Comparison of ENCODE assay signal across 9 mouse cellular contexts in genomic region chr2:117412045-117412606, GRCm38 (mm10).
DNase-seq lines count a peak whose midpoint lies in the region; ATAC-seq and TF ChIP-seq lines count a peak whose summit lies in the region.
"Had no signal": no experiment of that assay in that cellular context is flagged by ENCODE, and none has a peak within 500 bp of the region (broad histone marks: within the 10 kb centered on the region; RNA-seq: fewer than 3 reads in every experiment).

No protein-coding gene starts in this region.

- TF ChIP-seq CTCF in thymus, adult 2 months (IDR thresholded peaks at IDR 0.05; ENCODE audit: borderline replicate concordance, control insufficient read depth, extremely low read depth, insufficient read depth, low read length, poor library complexity) = no peak

- no peaks in the 10 kb centered on the region for H3K4me1 ChIP-seq in embryonic facial prominence, embryonic 14.5 days (ENCODE audit: control insufficient read depth, insufficient read depth, low read length)
- H3K4me1 ChIP-seq in embryonic facial prominence, embryonic 10.5 days = no peaks in the 10 kb centered on the region
- H3K4me1 ChIP-seq in thymus, adult 2 months (replicated peaks; ENCODE audit: control insufficient read depth, insufficient read depth, low read length) = peaks cover 22% of the 10 kb centered on the region

- H3K4me2 ChIP-seq in embryonic facial prominence, embryonic 14.5 days (ENCODE audit: low read depth, low read length) = no peak overlapping the region
- H3K4me2 ChIP-seq: limb, embryonic 12.5 days had no signal

- DNase-seq in embryonic facial prominence, embryonic 14.5 days (ENCODE audit: low spot score) = peak; percentile 33
- DNase-seq in embryonic facial prominence, embryonic 10.5 days (ENCODE audit: low spot score) = no peak
- peak; percentile 7 for DNase-seq in lung, postnatal 14 days
- no peak for DNase-seq in lung, postnatal 10 days
- DNase-seq in kidney, postnatal 14 days = peak; percentile 16
- peak; percentile 70 for DNase-seq in thymus, adult 2 months
- DNase-seq in gastrocnemius, adult 8-10 months (ENCODE audit: low spot score in 2 of 2) = no peak
- no peak for DNase-seq in MN1 (ENCODE audit: low spot score)

- H3K27me3 ChIP-seq in embryonic facial prominence, embryonic 14.5 days (replicated peaks; ENCODE audit: control insufficient read depth, insufficient read depth, low read length) = no peaks in the 10 kb centered on the region; the same call in 1 of the 2 replicates
- H3K27me3 ChIP-seq in embryonic facial prominence, embryonic 10.5 days (replicated peaks; ENCODE audit: low read depth, poor library complexity, severe bottlenecking) = no peaks in the 10 kb centered on the region
- no peaks in the 10 kb centered on the region for H3K27me3 ChIP-seq in thymus, adult 2 months (ENCODE audit: control insufficient read depth, insufficient read depth, low read length)

- H3K36me3 ChIP-seq in embryonic facial prominence, embryonic 14.5 days (ENCODE audit: control insufficient read depth, insufficient read depth, low read length) = no peaks in the 10 kb centered on the region
- H3K36me3 ChIP-seq in embryonic facial prominence, embryonic 10.5 days (replicated peaks) = no peaks in the 10 kb centered on the region
- H3K36me3 ChIP-seq in thymus, adult 2 months (ENCODE audit: control insufficient read depth, insufficient read depth, low read length) = no peaks in the 10 kb centered on the region
- H3K36me3 ChIP-seq: limb, embryonic 12.5 days had no signal

- H3K9me3 ChIP-seq in embryonic facial prominence, embryonic 14.5 days (ENCODE audit: control insufficient read depth, low read length) = no peaks in the 10 kb centered on the region
- H3K9me3 ChIP-seq in embryonic facial prominence, embryonic 10.5 days = no peaks in the 10 kb centered on the region
- H3K9me3 ChIP-seq: limb, embryonic 12.5 days had no signal

- 46% methylated on average over 4 of the region's 4 CpGs for WGBS in embryonic facial prominence, embryonic 14.5 days
- WGBS in embryonic facial prominence, embryonic 10.5 days = 52% methylated on average over 4 of the region's 4 CpGs
- 0% methylated on average over 4 of the region's 4 CpGs for WGBS in thymus, adult 2 months

- H3K9ac ChIP-seq in embryonic facial prominence, embryonic 14.5 days (ENCODE audit: low read depth, low read length) = no peak overlapping the region
- H3K9ac ChIP-seq: limb, embryonic 12.5 days had no signal

- no peak for ATAC-seq in embryonic facial prominence, embryonic 14.5 days (ENCODE audit: low read depth)

- no peak overlapping the region for H3K4me3 ChIP-seq in embryonic facial prominence, embryonic 14.5 days (ENCODE audit: low read depth, low read length)
- no peak overlapping the region for H3K4me3 ChIP-seq in embryonic facial prominence, embryonic 10.5 days
- H3K4me3 ChIP-seq in thymus, adult 2 months (ENCODE audit: control insufficient read depth, insufficient read depth, low read length) = peak overlapping the region; percentile 10; the same call in 1 of the 2 replicates
- H3K4me3 ChIP-seq: limb, embryonic 12.5 days had no signal

- no peak overlapping the region for H3K27ac ChIP-seq in embryonic facial prominence, embryonic 14.5 days (replicated peaks; ENCODE audit: low read depth, low read length)
- H3K27ac ChIP-seq in embryonic facial prominence, embryonic 10.5 days (replicated peaks) = no peak overlapping the region
- H3K27ac ChIP-seq in thymus, adult 2 months (ENCODE audit: control insufficient read depth, insufficient read depth, low read length) = peak overlapping the region; percentile 98
- H3K27ac ChIP-seq: limb, embryonic 12.5 days had no signal

- TF ChIP-seq POLR2A in thymus, adult 2 months (IDR thresholded peaks at IDR 0.05; ENCODE audit: control insufficient read depth, extremely low read depth, insufficient read depth, low read length, poor library complexity) = no peak

Comparison
In these comparisons a context has a peak if more than half of its experiments do, and no peak if none do; other contexts are left out.
1. DNase-seq: peak in embryonic facial prominence, embryonic 14.5 days (single experiment), lung, postnatal 14 days (single experiment), kidney, postnatal 14 days (single experiment) and thymus, adult 2 months (single experiment); none in embryonic facial prominence, embryonic 10.5 days (single experiment), lung, postnatal 10 days (single experiment), gastrocnemius, adult 8-10 months (0 of 2) and MN1 (single experiment).